Mouse (Mus musculus) kidney, postnatal 10 days (tissue): ENCODE results near the gene Mogs.

Source experiments
- DNase-seq: peaks from one replicate; pipeline ENCODE4 v3.0.0; 2021; ENCODE audit warnings: mixed read lengths

The Mogs gene

DNA sequence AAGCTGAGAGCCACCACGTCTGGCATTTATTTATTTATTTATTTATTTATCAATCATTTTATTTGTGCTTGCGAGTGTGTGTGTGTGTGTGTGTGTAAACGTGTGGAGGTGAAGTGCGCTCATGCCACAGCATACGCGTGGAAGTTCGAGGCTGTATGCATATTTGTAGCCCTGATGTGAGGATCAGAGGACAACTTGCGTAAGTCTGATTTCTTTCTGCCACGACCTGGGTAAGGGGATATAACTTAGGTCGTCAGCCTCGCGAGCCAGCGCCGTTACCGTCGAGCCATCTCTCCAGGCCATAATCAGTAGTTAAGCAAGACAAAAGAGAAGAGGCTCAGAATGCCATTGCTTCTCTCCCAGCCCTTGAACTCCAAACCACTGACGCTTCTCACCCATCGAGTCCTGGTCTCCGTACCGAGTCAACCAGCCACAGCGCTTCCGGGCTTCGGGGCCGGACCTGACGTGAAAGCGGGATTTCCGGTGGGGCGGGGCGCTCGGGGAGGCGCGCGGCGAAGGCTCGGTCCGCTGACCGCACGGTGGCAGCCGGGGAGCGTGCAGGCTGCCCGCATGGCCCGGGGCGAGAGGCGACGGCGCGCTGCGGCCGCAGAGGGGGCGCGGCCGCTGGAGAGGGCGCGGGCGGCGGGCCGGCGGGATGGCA lies at the start of gene Mogs:
Gene Mogs, plus strand, starts transcription at position 486 of the 661 bp plus-strand sequence.
- peak; percentile 98 for DNase-seq

DNA sequence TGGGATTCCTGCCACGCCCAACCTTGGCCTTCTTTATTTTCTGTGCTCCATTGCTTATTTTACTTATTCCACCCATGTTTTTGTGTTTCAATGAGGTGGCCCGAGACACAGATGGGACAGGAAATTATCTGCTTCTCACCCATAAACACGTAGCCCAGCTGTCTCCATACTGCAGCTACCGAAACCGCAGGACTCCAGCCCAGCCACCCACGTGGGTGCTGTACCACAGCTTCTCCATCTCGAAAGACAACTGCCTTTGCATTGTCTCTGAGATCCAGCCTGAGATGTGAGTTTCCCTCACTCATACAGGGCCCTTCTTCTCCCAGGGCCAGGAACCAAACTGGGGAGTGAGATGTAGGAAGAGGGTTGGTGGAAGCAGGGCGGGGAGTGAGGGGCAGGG lies 49.3 kb upstream of the Mogs start:
- DNase-seq: no peak

- no peak for DNase-seq
Measured at GRCm38 (mm10) chr6:83066441-83066840, 48.9 kb upstream of the Mogs start.

GRCm38 (mm10) chr6:83068221-83068620 lies 47.1 kb upstream of the Mogs start:
- DNase-seq: no peak

DNA sequence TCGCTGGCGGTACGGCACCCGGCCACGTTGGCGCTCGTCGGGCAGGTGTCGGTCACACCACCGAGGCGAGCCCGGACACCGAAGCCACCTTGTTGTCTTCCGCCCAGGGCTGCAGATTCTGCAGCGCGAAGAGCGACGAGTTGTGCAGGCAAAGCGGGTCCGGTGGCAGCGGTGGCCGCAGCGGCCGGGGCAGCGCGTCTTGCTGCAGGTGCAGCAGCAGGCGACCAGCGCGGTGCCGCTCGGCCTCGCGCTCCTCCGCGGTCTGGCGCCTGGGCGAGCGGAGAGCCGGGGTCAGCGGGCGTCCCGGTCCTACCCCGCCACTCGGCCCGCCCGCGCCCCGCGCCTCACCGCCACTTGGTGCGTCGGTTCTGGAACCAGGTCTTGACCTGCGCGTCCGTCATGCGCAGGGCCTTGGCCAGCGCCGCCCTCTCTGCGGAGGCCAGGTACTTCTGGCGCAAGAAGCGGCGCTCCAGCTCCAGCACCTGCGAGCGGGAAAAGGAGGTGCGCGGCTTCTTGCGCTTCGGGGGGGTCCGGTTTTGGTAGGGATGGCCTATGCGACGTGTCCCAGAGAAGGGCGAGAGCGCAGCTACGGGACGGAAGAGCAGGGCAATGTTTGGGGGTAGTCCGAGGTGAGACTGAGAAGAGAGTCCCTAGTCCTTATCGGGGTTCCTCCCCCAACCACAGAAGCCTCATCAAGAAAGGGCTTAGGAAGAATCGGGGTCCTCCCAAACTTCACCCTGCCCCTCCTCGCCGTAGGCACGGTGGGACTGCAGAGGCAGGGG lies 46.4 kb upstream of the Mogs start:
- peak; percentile 37 for DNase-seq

DNA sequence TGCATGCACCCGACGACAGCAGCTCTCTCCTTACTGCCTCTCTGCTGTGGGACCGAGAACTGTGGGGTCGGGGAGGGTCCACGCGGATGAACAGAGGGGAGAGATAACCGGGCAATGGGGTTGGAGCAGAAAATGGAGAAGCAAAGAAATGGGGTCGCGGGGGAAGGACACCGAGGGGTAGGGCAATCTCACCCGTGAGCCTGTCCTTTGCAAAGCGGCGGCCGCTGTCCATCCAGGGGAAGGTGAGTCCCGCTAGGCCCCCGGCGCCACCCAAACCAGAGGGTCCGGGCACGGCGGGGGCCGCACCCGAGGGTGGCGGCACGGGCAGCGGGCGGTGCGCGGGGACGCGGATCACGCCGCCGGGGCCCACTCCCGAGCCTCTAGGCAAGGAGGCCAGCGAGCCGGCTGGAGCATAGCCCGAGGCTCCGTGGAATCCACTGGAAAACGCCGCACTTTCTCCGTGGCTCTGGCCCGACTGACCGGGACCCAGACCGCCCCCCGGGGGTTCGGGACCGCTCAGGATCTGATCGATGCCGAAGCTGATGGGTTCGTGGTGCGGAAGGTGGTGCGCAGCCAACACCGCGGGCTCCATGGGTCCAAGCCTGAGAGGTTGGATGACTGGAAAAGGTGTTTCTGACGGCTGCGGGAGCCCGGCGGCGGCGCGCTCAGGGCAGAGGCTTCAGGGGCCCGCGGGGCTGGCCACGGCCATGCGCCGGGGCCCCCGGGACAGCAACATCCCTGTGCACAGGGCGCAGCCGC lies 45.6 kb upstream of the Mogs start:
- no peak for DNase-seq

- DNase-seq: no peak
Measured at GRCm38 (mm10) chr6:83070247-83070310, 45.2 kb upstream of the Mogs start, which contains the start of gene Tlx2. Gene Tlx2 (minus strand): TSS chr6:83070293.

GRCm38 (mm10) chr6:83070311-83071219 lies 44.7 kb upstream of the Mogs start:
- DNase-seq: no peak

DNA sequence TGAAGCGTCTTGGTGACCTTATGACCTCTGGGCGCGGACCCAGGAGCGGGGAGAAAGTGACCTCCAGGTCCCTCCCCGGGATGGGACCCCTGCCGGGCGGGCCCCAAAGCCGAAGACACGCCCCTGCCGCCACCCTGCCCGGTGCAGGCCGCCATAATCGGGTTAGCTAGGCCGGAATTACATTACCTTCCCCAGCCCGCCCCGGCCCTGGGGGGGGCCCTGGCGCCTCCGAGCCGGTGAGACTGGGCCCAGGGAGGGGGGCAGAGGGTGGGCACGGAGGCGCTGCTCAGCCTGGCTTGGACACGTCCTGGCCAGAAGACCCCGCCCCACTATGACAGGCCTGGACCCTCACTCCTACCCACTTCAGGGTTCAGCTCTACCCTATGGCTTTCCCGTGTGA lies 44.1 kb upstream of the Mogs start:
- no peak for DNase-seq

DNA sequence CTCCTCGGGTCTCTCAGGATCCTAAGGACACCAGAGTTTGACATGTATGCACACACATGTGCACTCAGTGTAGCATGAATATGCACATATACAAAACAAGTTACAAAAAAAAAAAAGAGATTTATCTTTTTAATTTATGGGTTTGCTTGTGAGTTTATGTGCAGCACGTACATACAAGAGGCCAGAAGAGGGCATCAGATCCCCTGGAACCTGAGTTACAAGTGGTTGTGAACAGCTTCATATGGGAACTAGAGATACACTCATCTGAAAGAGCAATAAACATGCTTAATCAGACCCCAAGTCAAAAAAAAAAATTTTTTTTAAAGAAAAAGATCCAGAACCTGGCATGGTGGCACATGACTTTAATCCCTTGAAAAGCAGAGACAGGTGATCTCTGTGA lies 40.3 kb upstream of the Mogs start:
- DNase-seq: no peak

- no peak for DNase-seq
Measured at GRCm38 (mm10) chr6:83077630-83078323, 37.5 kb upstream of the Mogs start, which contains the start of gene Pcgf1. Gene Pcgf1 (plus strand): TSS chr6:83077869.

GRCm38 (mm10) chr6:83078324-83078858 lies 36.9 kb upstream of the Mogs start:
- peak; percentile 100 for DNase-seq

GRCm38 (mm10) chr6:83080210-83080609 lies 35.1 kb upstream of the Mogs start:
- DNase-seq: no peak

GRCm38 (mm10) chr6:83083497-83083896 lies 31.8 kb upstream of the Mogs start:
- DNase-seq: no peak

GRCm38 (mm10) chr6:83084477-83084876 lies 30.8 kb upstream of the Mogs start:
- DNase-seq: no peak

GRCm38 (mm10) chr6:83086121-83087035 lies 28.9 kb upstream of the Mogs start, which contains the start of gene Lbx2:
Gene Lbx2 (plus strand): TSS chr6:83086367.
- DNase-seq: peak; percentile 25

- DNase-seq: peak; percentile 63
Measured at GRCm38 (mm10) chr6:83087205-83087925, 27.9 kb upstream of the Mogs start.

GRCm38 (mm10) chr6:83087926-83088260 lies 27.4 kb upstream of the Mogs start:
- no peak for DNase-seq

GRCm38 (mm10) chr6:83092416-83093127 lies 22.7 kb upstream of the Mogs start:
- DNase-seq: peak; percentile 82

DNA sequence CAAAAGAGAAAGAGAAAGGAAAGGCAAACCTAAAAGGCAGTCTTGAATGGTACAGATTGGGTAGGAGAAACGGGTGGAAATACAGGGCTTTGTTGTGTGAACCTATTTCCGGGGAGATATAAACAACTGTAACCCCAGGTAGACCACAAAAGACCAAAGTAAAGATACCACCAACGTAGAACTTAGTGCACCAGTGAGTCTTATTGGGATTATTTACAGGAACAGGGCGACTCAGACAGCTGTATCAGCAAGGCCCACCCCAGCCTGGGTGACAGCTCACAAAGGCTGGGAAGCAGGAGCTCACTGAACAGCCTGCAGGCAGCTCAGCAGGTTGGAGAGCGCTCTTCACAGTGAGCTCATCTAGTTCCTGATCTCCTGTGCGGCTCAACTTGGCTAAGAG lies 19.3 kb upstream of the Mogs start:
- DNase-seq: no peak
